Mouse (Mus musculus): ENCODE data around the gene Ano2.

GRCm38 (mm10) chr6:126034728-126035127 is 344.5 kb downstream of the Ano2 start:
- TF ChIP-seq CTCF (conservative IDR thresholded peaks at IDR 0.05; ENCODE audit: low read length) = no peak
- no peak for TF ChIP-seq NANOG (IDR thresholded peaks at IDR 0.05; ENCODE audit: borderline replicate concordance, low read length)
